Mouse (Mus musculus) hindbrain, embryonic 14.5 days (tissue): ENCODE data around the gene Atoh8. TPM values are rescaled to one million over a fixed set of nuclear protein-coding genes. Genes with fewer than 3 reads are reported as not detected.

Experiments
- ATAC-seq: fragments of 200-750 bp; cut with Nextera tagmentation; 2 replicates; pipeline ENCODE4 v1.8.0; 2017; ENCODE audit warnings: moderate number of reproducible peaks, mild to moderate bottlenecking, moderate TSS enrichment, moderate library complexity; ENCODE audit not compliant: low FRiP score
- DNase-seq: peaks from one replicate; pipeline ENCODE4 v3.0.0-alpha.2; 2015; ENCODE audit warnings: low spot score
- H3K27ac ChIP-seq: fragments of 300-500 bp; sonication (generic); 2 replicates; pipeline ENCODE4 v1.5.1; 2014; ENCODE audit warnings: mild to moderate bottlenecking, moderate library complexity
- H3K27me3 ChIP-seq: fragments of 300-500 bp; sonication (generic); 2 replicates; pipeline ENCODE4 v1.6.1; 2014; ENCODE audit warnings: mild to moderate bottlenecking, low read length, mixed read lengths; ENCODE audit not compliant: control insufficient read depth, insufficient read depth
- H3K36me3 ChIP-seq: fragments of 300-500 bp; sonication (generic); replicated peaks from 2 replicates; pipeline ENCODE4 v1.6.1; 2014; ENCODE audit not compliant: control insufficient read depth, insufficient read depth
- H3K4me1 ChIP-seq: fragments of 300-500 bp; sonication (generic); replicated peaks from 2 replicates; pipeline ENCODE4 v1.6.1; 2014; ENCODE audit warnings: antibody characterized with exemption, low read length, mixed read lengths; ENCODE audit not compliant: control insufficient read depth, insufficient read depth
- H3K4me2 ChIP-seq: fragments of 300-500 bp; sonication (generic); replicated peaks from 2 replicates; pipeline ENCODE4 v1.6.1; 2014; ENCODE audit warnings: mild to moderate bottlenecking, moderate library complexity
- H3K4me3 ChIP-seq: fragments of 300-500 bp; sonication (generic); replicated peaks from 2 replicates; pipeline ENCODE4 v1.5.1; 2014; ENCODE audit warnings: mild to moderate bottlenecking, low read length
- H3K9ac ChIP-seq: fragments of 300-500 bp; sonication (generic); 2 replicates; pipeline ENCODE4 v1.6.1; 2014
- H3K9me3 ChIP-seq: fragments of 300-500 bp; sonication (generic); 2 replicates; pipeline ENCODE4 v1.6.1; 2016; ENCODE audit warnings: low read length; ENCODE audit not compliant: control insufficient read depth
- WGBS: fragments of 180-500 bp; shearing (Covaris S2); extraction: QIAGEN DNeasy Blood & Tissue Kit; methylation state at CpG from one replicate; pipeline ENCODE4 v1.1.7; 2014; 5-methylcytosine and 5-hydroxymethylcytosine counted together
- polyA plus RNA-seq: library from polyadenylated mRNA; unstranded; fragments of >200 nt; fragmentation: Nextera tagmentation; extraction: Ambion mirVana; gene quantifications from 2 replicates; pipeline ENCODE4 v1.2.1, GENCODE M21; 2014

Gene Atoh8
- polyA plus RNA-seq, 1 experiment from 2014 or later, result 3.0 TPM

DNA sequence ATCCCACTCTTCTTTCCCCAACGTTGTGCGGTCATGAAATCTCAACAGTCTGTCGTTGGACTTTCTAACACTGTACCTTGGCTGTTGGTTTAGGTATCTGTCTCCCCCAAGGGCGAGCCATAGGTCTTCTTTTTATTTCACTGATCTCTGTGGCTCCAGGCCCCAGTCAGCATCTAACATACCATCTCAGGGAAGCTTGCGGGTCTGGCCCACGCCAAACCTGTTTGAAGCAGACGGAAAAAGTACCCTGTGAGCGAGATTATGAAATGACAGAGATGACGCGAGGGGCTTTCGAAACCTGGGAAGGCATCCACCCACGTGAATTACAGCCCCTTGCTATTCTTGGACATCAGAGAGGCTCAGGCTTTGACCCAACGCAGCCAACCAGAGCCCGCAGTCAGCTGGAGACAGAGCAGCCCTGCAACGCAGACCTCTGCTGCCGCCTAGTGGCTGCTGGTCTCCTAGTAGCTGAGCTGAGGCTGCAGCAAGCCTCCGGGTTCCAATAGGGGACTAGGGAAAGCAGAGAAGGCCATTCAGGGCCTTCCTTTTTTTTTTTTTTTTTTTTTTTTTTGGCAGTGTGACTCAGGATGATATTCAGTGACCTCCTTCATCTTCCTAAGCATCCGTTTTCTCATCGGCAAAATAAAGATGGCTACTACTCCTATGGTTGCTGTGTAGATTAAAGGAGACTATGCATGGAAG lies 25.8 kb upstream of the Atoh8 start:
- H3K4me2 ChIP-seq, result no peak overlapping the region
- no peaks in the 10 kb centered on the region for H3K36me3 ChIP-seq
- H3K9me3 ChIP-seq, result no peaks in the 10 kb centered on the region
- no peak overlapping the region for H3K4me3 ChIP-seq
- DNase-seq, result peak; percentile 94
- 0 out of 2 replicates have a peak, but pooled peaks cover 3% of the 10 kb centered on the region for H3K27me3 ChIP-seq
- no peaks in the 10 kb centered on the region for H3K4me1 ChIP-seq
- peak; percentile 92 for ATAC-seq
- H3K27ac ChIP-seq, result no peak overlapping the region
- no peak overlapping the region for H3K9ac ChIP-seq
- WGBS, result 31% methylated on average over 19 of the region's 19 CpGs

DNA sequence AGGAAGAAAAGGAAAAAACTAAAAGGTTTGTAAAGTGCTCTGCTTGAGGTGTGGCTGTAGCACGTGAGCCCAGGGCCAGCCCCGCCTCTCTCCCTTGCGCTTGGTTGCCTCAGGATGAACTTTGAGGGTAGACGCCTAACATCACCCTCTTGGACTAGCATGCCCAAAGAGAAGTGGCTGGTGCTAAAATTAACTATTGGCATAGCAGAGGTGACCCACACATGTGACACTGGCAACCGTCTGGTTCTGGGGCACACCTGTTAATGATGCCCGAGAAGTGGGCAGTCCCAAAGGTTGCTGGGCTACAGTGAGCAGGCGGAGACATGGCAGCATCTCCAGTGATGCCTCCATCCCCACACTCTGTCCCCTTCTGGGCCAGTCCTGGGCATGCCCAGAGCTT lies 24.1 kb upstream of the Atoh8 start:
- WGBS, result 76% methylated on average over 7 of the region's 7 CpGs

DNA sequence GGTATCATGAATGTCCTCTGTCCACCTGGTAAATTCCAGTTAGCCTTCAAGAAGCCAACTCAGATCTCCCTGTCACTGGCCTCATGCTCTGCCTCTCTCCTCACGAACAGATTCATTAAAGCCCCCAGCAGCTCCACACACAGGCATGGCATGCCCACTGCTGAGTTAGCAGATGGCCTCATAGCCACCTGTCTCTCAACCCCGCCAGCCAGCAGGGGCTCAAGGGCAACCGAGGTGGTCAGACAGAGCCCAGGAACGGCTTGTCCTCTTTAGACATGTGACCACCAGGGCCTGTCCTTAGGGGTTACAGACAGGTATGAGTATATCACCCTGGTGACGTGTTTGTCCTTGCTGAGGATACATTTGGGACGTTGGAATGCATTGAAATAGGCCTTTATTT lies 19.9 kb upstream of the Atoh8 start:
- H3K36me3 ChIP-seq, result no peaks in the 10 kb centered on the region
- 66% methylated on average over 6 of the region's 6 CpGs for WGBS
- no peak for ATAC-seq
- H3K4me2 ChIP-seq, result no peak overlapping the region
- no peak for DNase-seq
- H3K4me3 ChIP-seq, result no peak overlapping the region
- H3K9me3 ChIP-seq, result no peaks in the 10 kb centered on the region
- no peaks in the 10 kb centered on the region for H3K4me1 ChIP-seq
- H3K9ac ChIP-seq, result no peak overlapping the region
- H3K27ac ChIP-seq, result no peak overlapping the region
- no peaks in the 10 kb centered on the region for H3K27me3 ChIP-seq

More for the DNA sequence above, 24.1 kb upstream of the Atoh8 start:
- H3K4me2 ChIP-seq, result no peak overlapping the region
- H3K9ac ChIP-seq, result no peak overlapping the region
- H3K27ac ChIP-seq, result no peak overlapping the region
- no peaks in the 10 kb centered on the region for H3K9me3 ChIP-seq
- H3K4me1 ChIP-seq, result no peaks in the 10 kb centered on the region
- H3K4me3 ChIP-seq, result no peak overlapping the region
- DNase-seq (no peak), ATAC-seq (no peak)
- no peaks in the 10 kb centered on the region for H3K36me3 ChIP-seq
- 0 out of 2 replicates have a peak, but pooled peaks cover 3% of the 10 kb centered on the region for H3K27me3 ChIP-seq

DNA sequence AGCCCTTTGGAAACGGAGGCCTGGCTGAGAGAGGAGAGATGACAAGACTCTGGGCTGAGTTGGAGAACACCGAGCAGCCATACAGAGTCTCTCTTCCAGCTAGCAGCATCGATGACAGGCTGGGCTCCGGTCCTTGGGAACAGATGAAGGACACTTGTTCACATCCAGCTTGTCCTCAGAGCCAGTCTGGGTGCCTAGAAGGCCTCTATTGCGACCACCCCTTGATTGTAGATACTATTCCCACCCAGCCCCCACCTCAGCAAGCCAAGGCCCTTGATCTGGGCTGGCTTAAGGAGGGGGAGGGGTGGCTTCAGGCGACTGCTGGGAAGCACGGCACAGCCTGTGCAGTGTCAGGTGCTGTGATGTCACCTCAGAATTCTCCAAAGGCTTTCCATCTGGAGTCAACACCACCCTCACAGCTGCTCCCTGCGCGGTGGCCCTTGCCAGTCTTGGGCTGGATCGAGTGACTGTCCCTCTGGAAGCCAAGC lies 19.3 kb upstream of the Atoh8 start:
- Histone ChIP-seq H3K4me3 (no peak overlapping the region), H3K9me3 (no peaks in the 10 kb centered on the region), H3K27ac (no peak overlapping the region), H3K4me2 (no peak overlapping the region), H3K36me3 (no peaks in the 10 kb centered on the region), H3K9ac (no peak overlapping the region), H3K4me1 (no peaks in the 10 kb centered on the region), H3K27me3 (no peaks in the 10 kb centered on the region)
- 62% methylated on average over 10 of the region's 10 CpGs for WGBS
- no peak for DNase-seq
- ATAC-seq, result peak; percentile 48; the same call in 1 of the 2 replicates

DNA sequence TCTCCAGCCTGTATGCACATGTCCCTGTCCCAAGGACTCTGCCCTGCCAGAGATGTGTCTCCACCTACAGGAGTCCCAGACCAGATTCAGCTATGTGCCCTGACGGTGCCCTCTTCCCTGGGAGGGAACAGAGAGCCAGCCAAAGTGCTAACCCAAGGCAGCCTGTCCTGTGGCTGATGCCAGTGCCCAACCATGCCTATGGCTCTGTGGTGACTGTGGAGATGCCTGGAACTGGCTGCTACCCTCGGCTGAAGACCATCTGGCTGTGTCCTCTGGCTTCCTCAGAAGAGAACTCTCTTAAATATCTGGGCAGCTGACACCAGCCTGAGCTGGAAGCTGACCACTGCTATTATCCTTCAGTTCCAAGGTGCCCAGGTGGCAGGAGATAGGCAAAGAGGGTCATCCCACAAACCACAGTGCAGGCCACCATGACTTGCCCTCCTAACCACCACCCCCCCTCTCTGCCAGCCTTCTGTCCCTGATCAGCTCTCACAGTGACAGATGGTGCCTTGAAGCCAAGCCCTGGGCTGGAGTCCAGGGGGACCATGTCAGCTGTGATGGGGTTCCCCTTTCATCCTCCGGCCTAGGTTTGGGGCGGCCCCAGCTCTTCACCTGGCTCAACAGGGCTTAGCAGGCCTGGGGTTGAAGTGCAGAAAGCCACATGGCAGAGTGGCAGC lies 18.7 kb upstream of the Atoh8 start:
- Histone ChIP-seq H3K27ac (no peak overlapping the region), H3K4me1 (no peaks in the 10 kb centered on the region), H3K4me3 (no peak overlapping the region), H3K27me3 (no peaks in the 10 kb centered on the region), H3K4me2 (no peak overlapping the region), H3K9ac (no peak overlapping the region), H3K36me3 (no peaks in the 10 kb centered on the region), H3K9me3 (no peaks in the 10 kb centered on the region)
- 71% methylated on average over 4 of the region's 4 CpGs for WGBS
- DNase-seq, result no peak
- ATAC-seq, result peak; percentile 37; the same call in 1 of the 2 replicates

DNA sequence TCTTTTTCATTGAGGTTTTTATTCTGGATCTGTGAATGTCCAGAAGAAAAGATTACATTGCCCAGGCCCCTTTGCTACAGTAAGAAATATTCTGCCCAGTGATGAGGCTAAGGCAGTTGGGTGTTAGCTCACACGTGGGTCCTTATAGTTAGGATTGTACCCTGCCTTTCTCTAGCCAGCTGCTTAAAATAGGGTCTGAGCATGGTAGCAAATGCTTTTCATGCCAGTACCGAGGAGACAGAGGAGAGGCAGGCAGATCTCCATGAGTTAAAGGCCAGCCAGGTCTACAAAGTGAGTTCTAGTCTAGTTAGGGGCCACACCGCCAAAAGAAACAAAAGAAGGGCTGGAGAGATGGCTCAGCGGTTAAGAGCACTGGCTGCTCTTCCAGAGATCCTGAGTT lies 17.8 kb upstream of the Atoh8 start:
- 0 out of 2 replicates have a peak, but pooled peaks cover 3% of the 10 kb centered on the region for H3K27me3 ChIP-seq
- H3K4me3 ChIP-seq, result no peak overlapping the region
- no peak for ATAC-seq
- no peaks in the 10 kb centered on the region for H3K9me3 ChIP-seq
- H3K4me2 ChIP-seq, result no peak overlapping the region
- 81% methylated on average over 4 of the region's 4 CpGs for WGBS
- no peak for DNase-seq
- H3K27ac ChIP-seq, result no peak overlapping the region
- no peak overlapping the region for H3K9ac ChIP-seq
- H3K36me3 ChIP-seq, result no peaks in the 10 kb centered on the region
- no peaks in the 10 kb centered on the region for H3K4me1 ChIP-seq

DNA sequence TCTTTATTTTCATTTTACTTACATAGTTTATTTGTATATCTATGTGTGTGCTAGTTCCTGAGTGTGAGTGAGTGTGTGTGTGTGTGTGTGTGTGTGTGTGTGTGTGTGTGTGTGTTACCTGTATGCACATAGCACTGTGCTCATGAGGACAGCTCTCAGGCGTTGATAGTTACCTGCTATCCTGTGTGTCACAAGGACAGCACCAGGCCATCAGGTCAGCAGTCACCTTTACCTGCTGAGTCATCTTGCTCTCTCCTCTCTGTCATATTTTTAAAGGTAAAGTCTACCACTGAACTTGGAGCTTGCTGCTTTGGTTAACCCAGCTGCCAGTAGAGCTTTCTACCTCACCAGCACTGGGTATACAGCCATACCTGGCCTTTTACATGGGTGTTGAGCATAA lies 17.1 kb upstream of the Atoh8 start:
- DNase-seq, result no peak
- ATAC-seq, result no peak
- no peaks in the 10 kb centered on the region for H3K9me3 ChIP-seq
- H3K4me2 ChIP-seq, result no peak overlapping the region
- no peak overlapping the region for H3K27ac ChIP-seq
- H3K4me3 ChIP-seq, result no peak overlapping the region
- H3K36me3 ChIP-seq, result no peaks in the 10 kb centered on the region
- 0 out of 2 replicates have a peak, but pooled peaks cover 3% of the 10 kb centered on the region for H3K27me3 ChIP-seq
- no peaks in the 10 kb centered on the region for H3K4me1 ChIP-seq
- WGBS, result 89% methylated on average over 1 of the region's 1 CpGs
- H3K9ac ChIP-seq, result no peak overlapping the region

DNA sequence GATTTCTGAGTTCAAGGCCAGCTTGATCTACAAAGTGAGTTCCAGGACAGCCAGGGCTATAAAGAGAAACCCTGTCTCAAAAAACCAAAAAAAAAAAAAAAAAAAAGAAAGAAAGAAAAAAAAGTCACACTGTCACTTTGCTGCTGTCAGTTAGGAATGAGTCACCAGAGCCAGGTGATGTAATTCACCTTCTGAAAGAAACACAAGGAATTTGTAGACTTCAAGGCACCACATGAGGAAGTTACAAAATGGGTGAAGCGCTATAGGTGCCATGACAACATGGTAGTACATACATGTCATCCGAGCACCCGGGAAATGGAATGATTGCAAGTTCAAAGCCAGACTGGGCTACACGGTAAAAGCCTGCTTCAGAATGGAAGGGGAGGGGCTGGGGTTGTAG lies 14.6 kb upstream of the Atoh8 start:
- Histone ChIP-seq H3K9me3 (no peaks in the 10 kb centered on the region), H3K4me1 (no peaks in the 10 kb centered on the region; the same call in 1 of the 2 replicates), H3K9ac (no peak overlapping the region), H3K4me2 (no peak overlapping the region), H3K4me3 (no peak overlapping the region), H3K27ac (no peak overlapping the region), H3K36me3 (no peaks in the 10 kb centered on the region), H3K27me3 (0 out of 2 replicates have a peak, but pooled peaks cover 3% of the 10 kb centered on the region)
- no peak for ATAC-seq
- 86% methylated on average over 4 of the region's 4 CpGs for WGBS
- no peak for DNase-seq

DNA sequence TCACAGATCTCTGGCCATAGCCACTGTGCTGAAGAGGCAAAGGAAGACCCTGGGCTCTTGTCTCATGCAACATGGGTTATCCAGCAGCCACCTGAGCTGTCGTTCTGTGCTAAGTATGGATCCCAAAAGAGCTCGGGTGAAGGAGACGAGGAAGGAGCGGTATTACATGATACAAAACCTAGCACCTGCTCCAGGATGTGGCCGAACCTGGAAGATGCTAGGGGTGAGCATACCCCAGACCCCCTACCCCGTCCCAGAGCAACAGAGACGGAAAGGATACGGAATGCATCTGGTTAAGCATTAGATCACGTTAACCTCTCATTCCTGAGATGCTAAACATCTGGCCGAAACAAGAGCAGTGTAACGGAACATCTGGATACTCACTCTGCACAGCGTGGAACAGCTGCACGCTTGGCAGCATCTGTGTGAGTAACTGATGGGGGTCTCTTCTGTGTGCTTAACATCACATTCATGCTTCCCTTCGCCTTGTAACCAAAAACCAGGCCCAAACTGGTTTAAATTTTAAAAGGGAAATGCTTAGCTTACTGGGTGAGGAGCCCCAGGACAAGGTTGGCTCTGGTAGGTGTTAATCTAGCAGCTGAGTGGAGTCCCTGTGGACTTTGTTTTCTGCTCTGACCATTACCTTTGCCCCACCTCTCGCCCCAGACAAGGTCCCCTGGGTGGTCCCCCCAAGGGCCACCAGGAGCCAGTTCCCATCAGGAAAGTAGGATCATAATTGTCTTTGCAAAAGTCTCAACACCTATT lies 13.0 kb upstream of the Atoh8 start:
- Histone ChIP-seq H3K27me3 (0 out of 2 replicates have a peak, but pooled peaks cover 3% of the 10 kb centered on the region), H3K4me1 (no peaks in the 10 kb centered on the region; the same call in 1 of the 2 replicates), H3K27ac (no peak overlapping the region), H3K9ac (no peak overlapping the region), H3K4me2 (no peak overlapping the region), H3K4me3 (no peak overlapping the region), H3K36me3 (no peaks in the 10 kb centered on the region), H3K9me3 (no peaks in the 10 kb centered on the region)
- ATAC-seq, result no peak
- 77% methylated on average over 15 of the region's 15 CpGs for WGBS
- no peak for DNase-seq
